Mouse (Mus musculus) left cerebral cortex, adult 18-20 months (tissue): ENCODE data around the gene Xpnpep3. TPM values are rescaled to one million over a fixed set of nuclear protein-coding genes. Genes with fewer than 3 reads are reported as not detected.
"Not testable (repeated sequence)": the region's sequence is repeated elsewhere in the genome, so short reads cannot be mapped to it uniquely, and the experiment has no call there.

Source experiments
- DNase-seq, 2 experiments: peaks; one replicate each; pipeline ENCODE4 v3.0.0; 2021 to 2022; ENCODE audit warnings: low spot score in 2 of 2, mixed read lengths in 1 of 2
- total RNA-seq, 2 experiments: library from RNA; stranded (reverse); gene quantifications; 2 replicates each; pipeline ENCODE4 v1.2.3; 2021

Gene Xpnpep3
- total RNA-seq, 2 experiments from 2014 or later = 15.0 to 16.6 TPM

DNA sequence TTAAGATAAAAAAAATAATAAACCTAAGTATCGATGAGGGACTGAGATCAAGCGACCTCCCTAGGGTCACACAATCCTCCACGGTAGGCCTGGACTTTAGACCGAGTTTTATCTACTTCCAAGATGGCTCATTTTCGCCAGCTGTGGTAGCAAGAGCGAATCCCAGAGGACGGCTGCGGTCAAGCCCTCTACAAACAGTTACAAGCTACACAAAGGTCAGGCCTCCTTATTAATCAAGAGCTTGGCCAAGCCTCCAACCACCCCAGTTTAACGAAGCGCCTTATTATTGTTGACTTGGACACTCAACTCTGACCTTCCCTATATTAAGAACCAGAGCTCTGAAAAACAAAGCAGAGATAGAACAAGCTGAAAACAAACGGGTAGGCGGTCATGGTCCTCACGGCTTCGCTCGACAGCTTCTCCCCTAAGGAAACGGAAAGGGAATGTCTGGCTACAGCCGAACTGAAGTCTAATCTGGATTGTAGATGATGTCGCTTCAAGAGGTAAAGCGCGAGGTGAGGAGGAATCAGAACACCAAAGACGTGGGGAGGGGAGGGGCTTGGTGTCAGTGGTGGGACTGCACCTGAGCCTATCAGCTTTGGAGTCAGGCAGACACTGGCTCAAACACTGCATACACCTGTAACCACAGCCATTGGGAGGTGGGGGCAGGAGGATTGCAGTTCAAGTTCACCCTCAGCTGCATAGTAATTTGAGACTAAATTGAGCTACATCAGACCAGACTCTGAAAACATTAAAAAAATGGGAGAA, 79.7 kb downstream of the Xpnpep3 start:
- no peak for DNase-seq

DNA sequence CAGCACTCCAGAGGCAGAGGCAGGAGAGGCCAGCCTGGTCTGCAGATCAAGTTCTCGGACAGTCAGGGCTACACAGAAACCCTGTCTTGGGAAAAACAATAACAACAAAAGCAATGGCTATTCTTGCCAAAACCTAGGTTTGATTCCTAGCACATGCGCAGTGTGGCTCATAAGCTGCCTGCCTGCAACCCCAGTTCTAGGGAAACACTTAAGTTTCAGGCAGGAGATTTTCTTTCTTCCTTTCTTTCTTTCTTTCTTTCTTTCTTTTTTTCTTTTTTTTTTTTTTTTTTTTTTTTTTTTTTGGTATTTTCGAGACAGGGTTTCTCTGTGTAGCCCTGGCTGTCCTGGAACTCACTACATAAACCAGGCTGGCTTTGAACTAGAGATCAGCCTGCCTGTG, 80.3 kb downstream of the Xpnpep3 start:
- not testable (repeated sequence) for DNase-seq

DNA sequence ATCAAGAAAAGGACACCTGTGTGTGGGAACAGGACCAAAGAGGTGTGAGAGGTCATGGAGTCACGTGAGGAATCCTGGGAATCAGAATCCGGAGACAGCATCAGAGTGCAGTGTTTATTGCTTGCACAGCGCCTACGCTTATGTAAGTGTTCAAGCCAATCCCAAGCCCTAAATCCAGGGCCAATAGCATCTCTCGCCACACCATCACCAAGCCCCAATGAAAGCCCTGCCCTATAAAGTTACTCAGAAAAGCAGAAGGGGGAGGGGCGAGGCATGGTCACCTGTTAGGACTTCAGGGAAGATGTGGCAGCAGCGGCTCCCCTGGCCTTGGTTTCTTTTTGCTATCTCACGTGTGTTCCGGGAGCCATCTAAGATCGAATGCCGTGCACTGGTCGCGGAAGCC, 81.0 kb downstream of the Xpnpep3 start:
- DNase-seq = peak in 1 of 2 experiments; percentile 14

DNA sequence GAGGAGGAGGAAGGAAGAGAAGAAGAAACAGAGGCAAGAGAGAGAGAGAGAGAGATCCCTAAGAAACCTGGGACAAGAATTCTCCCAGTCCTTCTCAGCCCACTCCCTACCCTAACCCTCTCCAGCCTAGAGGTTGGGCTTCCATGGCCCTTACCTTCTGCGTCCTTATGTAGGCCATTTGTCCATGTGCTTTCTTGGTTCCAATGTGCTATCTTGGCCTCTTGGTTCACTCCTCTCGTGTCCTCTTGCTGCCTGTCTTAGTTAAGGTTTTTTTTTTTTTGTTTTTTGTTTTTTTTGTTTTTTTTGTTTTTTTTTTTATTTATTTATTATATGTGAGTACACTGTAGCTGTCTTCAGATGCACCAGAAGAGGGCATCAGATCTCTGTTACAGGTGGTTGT, 83.0 kb downstream of the Xpnpep3 start:
- DNase-seq = no peak

DNA sequence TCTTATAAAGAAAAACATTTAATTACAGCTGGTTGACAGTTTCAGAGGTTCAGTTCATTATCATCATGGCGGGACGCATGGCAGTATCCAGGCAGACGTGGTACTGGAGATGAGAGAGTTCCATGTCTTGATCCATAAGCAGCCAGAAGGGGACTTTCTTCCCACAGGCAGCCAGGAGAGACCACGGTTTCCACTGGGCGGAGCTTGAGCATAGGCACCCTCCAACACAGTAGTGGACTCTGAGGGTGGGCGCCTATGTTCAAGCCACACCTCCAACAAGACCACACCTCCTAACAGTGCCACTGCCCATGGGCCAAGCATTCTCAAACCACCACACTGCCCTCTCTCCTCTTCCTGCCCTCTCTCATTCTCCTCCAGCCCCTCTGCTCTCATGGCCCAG, 83.8 kb downstream of the Xpnpep3 start:
- no peak for DNase-seq

DNA sequence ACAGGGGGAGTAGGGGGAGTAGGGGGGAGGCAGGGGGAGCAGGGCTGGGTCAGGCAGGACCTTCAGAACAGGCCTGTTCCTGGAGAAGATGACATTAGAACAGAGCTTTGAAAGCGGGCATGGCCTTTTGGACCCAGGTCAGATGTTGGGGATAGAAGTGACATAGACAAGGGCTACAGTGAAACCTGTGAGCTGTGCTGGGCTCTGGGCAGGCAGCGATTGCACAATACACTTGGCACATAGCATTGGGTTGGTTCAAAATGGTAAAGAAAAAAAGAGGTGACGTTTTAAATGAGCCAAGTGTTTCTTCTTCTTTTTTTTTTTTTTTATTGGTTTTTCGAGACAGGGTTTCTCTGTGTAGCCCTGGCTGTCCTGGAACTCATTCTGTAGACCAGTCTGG, 85.5 kb downstream of the Xpnpep3 start:
- DNase-seq = no peak

DNA sequence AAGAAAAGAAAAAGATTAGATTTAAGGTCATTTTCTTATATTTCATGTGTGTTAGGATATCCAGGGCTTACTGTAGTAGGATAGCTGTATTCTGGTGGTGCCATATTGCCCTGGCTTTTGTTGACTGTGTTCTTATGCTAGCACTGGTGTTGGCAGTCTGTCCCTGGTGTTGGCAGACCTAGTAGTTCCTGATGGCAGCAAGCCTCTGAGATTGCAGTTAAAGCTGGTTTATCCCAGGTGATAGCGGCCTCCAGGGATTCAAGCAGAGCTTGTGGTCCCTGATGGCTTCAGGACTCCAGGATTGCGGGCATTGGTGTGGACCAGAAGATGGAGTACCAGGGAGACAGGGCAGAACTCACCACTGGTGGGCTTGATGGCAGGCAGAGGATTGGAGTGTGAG, 103.5 kb downstream of the Xpnpep3 start:
- no peak for DNase-seq

DNA sequence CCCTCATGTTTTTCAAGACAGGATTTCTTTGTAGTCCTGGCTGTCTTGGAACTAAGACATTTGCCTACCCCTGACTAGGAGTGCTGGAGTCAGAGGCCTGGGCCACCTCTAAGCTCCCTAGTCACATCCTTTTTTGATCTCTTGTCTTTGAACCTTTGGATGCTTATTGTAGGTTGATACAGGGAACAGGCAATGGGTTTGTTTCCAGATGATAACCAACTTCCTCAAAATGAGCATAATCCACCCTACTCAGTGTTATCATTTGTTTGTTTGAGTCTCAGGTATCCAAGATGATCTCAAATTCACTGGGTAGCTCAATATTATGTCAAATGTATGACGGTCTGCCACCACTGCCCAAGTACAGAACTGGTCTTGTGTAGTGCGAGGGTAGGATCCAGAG, 104.1 kb downstream of the Xpnpep3 start:
- no peak for DNase-seq

Other genes starting within 250 kb of the Xpnpep3 start
- gene Mrtfa, start 209.4 kb upstream of the Xpnpep3 start, total RNA-seq = 10 to 100 TPM; 60.3 to 61.9 TPM
- 10 to 100 TPM; 20.7 to 25.6 TPM for gene Mchr1, start 164.6 kb upstream of the Xpnpep3 start, total RNA-seq
- gene Slc25a17, start 39.3 kb upstream of the Xpnpep3 start, total RNA-seq = 10 to 100 TPM; 34.5 to 39.7 TPM
- 100 to 1,000 TPM; 173 to 174 TPM for gene St13, start 61 bp upstream of the Xpnpep3 start, total RNA-seq
- not detected for gene Dnajb7, start 8.2 kb downstream of the Xpnpep3 start, total RNA-seq
- 100 to 1,000 TPM; 140 to 144 TPM for gene Rbx1, start 66.2 kb downstream of the Xpnpep3 start, total RNA-seq
- 10 to 100 TPM; 62.4 to 66.7 TPM for gene Ep300, start 185.2 kb downstream of the Xpnpep3 start, total RNA-seq